Mouse (Mus musculus): Measurements from ENCODE around the gene Per1. TPM values are rescaled to one million over a fixed set of nuclear protein-coding genes. Genes with fewer than 3 reads are reported as not detected.

Per1 gene
- polyA plus RNA-seq (2012; rRNA removed; ENCODE audit: low replicate concordance), result 20.2 and 56.0 TPM in 2 replicates

GRCm38 (mm10) chr11:69094697-69095429 is at the start of gene Per1:
Gene Per1, plus strand, starts transcription at chr11:69095217.

GRCm38 (mm10) chr11:69045531-69046394 is 49.3 kb upstream of the Per1 start, which contains the start of gene Aurkb:
Gene Aurkb, plus strand, starts transcription at chr11:69045647.

DNA sequence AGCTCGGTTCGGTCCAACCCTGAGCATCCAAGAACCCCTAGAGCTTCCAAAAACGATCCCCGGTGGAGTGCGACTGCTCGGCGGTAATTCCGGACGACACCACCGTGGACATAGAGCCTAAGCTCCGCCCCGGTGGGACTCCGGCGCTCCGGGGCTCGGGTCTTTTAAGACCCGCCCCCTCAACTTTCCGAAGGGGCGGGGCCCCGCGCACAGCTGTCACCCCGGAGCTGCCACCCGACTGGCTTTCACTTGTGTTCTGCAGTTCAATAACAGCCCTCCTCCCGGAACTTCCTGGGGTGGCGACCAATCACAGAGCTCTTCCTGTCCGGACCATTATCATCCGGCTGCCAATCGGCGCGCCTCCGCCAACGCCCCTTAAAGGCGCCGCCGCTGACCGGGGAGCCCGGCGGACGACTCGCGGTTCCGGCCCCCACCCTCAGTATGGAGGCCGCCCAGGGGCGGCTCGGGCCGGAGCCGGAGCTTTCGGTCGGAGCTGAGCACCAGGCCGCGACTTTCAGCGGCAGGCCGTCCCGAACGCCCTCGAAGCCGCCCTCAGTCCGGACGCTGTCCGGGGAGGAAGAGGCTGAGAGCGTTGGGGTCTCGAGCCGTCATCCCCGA is 35.6 kb upstream of the Per1 start, which contains the start of gene Borcs6:
Gene Borcs6, plus strand, starts transcription at position 361 of the 618 bp plus-strand sequence.

DNA sequence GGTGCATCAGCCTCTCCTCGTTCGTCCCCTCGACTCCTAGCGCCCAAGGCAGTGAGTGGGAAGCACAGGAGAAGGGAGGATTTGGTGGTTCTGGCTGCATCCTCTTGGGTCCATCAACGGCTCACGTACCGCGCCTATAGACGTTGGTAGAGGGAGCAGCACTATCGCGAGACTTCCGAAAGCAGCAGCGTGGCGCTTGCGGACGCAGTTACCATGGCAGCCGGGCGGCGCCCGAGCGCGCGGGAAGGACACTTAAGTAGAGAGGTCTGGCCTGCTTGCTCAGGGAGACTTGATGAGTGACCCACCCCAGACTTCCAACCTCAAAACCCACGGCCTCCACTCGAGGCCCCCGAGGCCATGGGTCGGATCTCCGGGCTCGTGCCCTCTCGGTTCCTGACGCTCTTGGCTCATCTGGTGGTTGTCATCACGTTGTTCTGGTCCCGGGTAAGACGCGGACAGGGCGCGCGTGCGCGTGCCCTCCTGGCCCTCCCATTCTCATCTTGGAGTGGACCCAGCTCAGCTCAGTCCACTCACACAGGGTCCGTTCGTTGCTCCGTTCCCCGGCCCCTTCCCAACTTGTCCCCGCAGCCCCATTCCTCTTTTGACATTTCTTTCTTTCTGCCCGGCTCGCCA is 24.3 kb upstream of the Per1 start, which contains the start of gene Tmem107:
Gene Tmem107, plus strand, starts transcription at position 217 of the 633 bp plus-strand sequence.

GRCm38 (mm10) chr11:69088103-69088855 is 6.7 kb upstream of the Per1 start, which contains the start of gene Vamp2:
Gene Vamp2, plus strand, starts transcription at chr11:69088490.

GRCm38 (mm10) chr11:69120221-69121000 is 25.4 kb downstream of the Per1 start, which contains the start of gene Hes7:
Gene Hes7, plus strand, starts transcription at chr11:69120404.

GRCm38 (mm10) chr11:69122336-69122951 is 27.4 kb downstream of the Per1 start, which contains the start of gene 9130213A22Rik:
Gene 9130213A22Rik, minus strand, starts transcription at chr11:69122589.

GRCm38 (mm10) chr11:69125852-69125918 is 30.7 kb downstream of the Per1 start, which contains the start of gene Aloxe3:
Gene Aloxe3, plus strand, starts transcription at chr11:69125896.

GRCm38 (mm10) chr11:69156800-69157199 is 61.8 kb downstream of the Per1 start, which contains the start of gene Alox12b:
Gene Alox12b, plus strand, starts transcription at chr11:69156989.

Other genes starting within 250 kb of the Per1 start
- gene Ndel1, start 223.4 kb upstream of the Per1 start, polyA plus RNA-seq (2012; rRNA removed; ENCODE audit: low replicate concordance), result 72.8 and 73.3 TPM in 2 replicates
- gene Rnf222, start 206.7 kb upstream of the Per1 start, polyA plus RNA-seq (2012; rRNA removed; ENCODE audit: low replicate concordance), result not detected in 2 replicates
- gene Rpl26, start 193.6 kb upstream of the Per1 start, polyA plus RNA-seq (2012; rRNA removed; ENCODE audit: low replicate concordance), result 1,054 and 2,025 TPM in 2 replicates
- 0.24 and 0.30 TPM in 2 replicates for gene Odf4, start 168.1 kb upstream of the Per1 start, polyA plus RNA-seq (2012; rRNA removed; ENCODE audit: low replicate concordance)
- 51.6 and 87.1 TPM in 2 replicates for gene Arhgef15, start 137.7 kb upstream of the Per1 start, polyA plus RNA-seq (2012; rRNA removed; ENCODE audit: low replicate concordance)
- gene Slc25a35, start 127.1 kb upstream of the Per1 start, polyA plus RNA-seq (2012; rRNA removed; ENCODE audit: low replicate concordance), result 56.5 and 113 TPM in 2 replicates
- 21.1 and 40.6 TPM in 2 replicates for gene Rangrf, start 120.0 kb upstream of the Per1 start, polyA plus RNA-seq (2012; rRNA removed; ENCODE audit: low replicate concordance)
- gene Pfas, start 86.8 kb upstream of the Per1 start, polyA plus RNA-seq (2012; rRNA removed; ENCODE audit: low replicate concordance), result 10.0 and 25.2 TPM in 2 replicates
- gene Ctc1, start 79.3 kb upstream of the Per1 start, polyA plus RNA-seq (2012; rRNA removed; ENCODE audit: low replicate concordance), result 28.6 and 48.0 TPM in 2 replicates
- 4.3 and 22.5 TPM in 2 replicates for gene Aurkb, start 49.6 kb upstream of the Per1 start, polyA plus RNA-seq (2012; rRNA removed; ENCODE audit: low replicate concordance)
- 16.4 and 22.0 TPM in 2 replicates for gene Borcs6, start 35.5 kb upstream of the Per1 start, polyA plus RNA-seq (2012; rRNA removed; ENCODE audit: low replicate concordance)
- 15.9 and 42.3 TPM in 2 replicates for gene Tmem107, start 24.4 kb upstream of the Per1 start, polyA plus RNA-seq (2012; rRNA removed; ENCODE audit: low replicate concordance)
- gene Vamp2, start 6.7 kb upstream of the Per1 start, polyA plus RNA-seq (2012; rRNA removed; ENCODE audit: low replicate concordance), result 99.7 and 132 TPM in 2 replicates
- 0.14 and 0.26 TPM in 2 replicates for gene Hes7, start 25.2 kb downstream of the Per1 start, polyA plus RNA-seq (2012; rRNA removed; ENCODE audit: low replicate concordance)
- 0.90 and 2.0 TPM in 2 replicates for gene 9130213A22Rik, start 27.4 kb downstream of the Per1 start, polyA plus RNA-seq (2012; rRNA removed; ENCODE audit: low replicate concordance)
- gene Aloxe3, start 30.7 kb downstream of the Per1 start, polyA plus RNA-seq (2012; rRNA removed; ENCODE audit: low replicate concordance), result 0.44 and 1.8 TPM in 2 replicates
- 0.06 TPM in 1 of 2 replicates, not detected in the other for gene Alox12b, start 61.8 kb downstream of the Per1 start, polyA plus RNA-seq (2012; rRNA removed; ENCODE audit: low replicate concordance)
- gene Alox8, start 102.6 kb downstream of the Per1 start, polyA plus RNA-seq (2012; rRNA removed; ENCODE audit: low replicate concordance), result not detected in 2 replicates
- 0.01 TPM in 1 of 2 replicates, not detected in the other for gene Gucy2e, start 141.8 kb downstream of the Per1 start, polyA plus RNA-seq (2012; rRNA removed; ENCODE audit: low replicate concordance)
- 5.7 and 11.8 TPM in 2 replicates for gene Cntrob, start 228.6 kb downstream of the Per1 start, polyA plus RNA-seq (2012; rRNA removed; ENCODE audit: low replicate concordance)
- 72.6 and 77.1 TPM in 2 replicates for gene Trappc1, start 228.8 kb downstream of the Per1 start, polyA plus RNA-seq (2012; rRNA removed; ENCODE audit: low replicate concordance)
- gene Kcnab3, start 231.0 kb downstream of the Per1 start, polyA plus RNA-seq (2012; rRNA removed; ENCODE audit: low replicate concordance), result 0.92 and 2.9 TPM in 2 replicates
- gene Rnf227, start 245.2 kb downstream of the Per1 start, polyA plus RNA-seq (2012; rRNA removed; ENCODE audit: low replicate concordance), result 0.73 and 2.0 TPM in 2 replicates